Mouse (Mus musculus): Measurements from ENCODE around the gene Olfr784. TPM values are rescaled to one million over a fixed set of nuclear protein-coding genes. Genes with fewer than 3 reads are reported as not detected.
"Not testable (repeated sequence)": the region's sequence is repeated elsewhere in the genome, so short reads cannot be mapped to it uniquely, and the experiment has no call there.

Olfr784 gene
- 0.21 and 0.31 TPM in 2 replicates for polyA plus RNA-seq (2012; rRNA removed)

- H3K4me3 ChIP-seq (ENCODE audit: insufficient read depth, low read length), result no peak within 1 kb of the TSS
- no peaks in the 10 kb centered on the region for H3K4me1 ChIP-seq (ENCODE audit: control insufficient read depth, insufficient read depth, low read length)
- no peak for TF ChIP-seq POLR2A (IDR thresholded peaks at IDR 0.05; ENCODE audit: extremely low read depth, insufficient read depth, low read length)
- TF ChIP-seq CTCF (IDR thresholded peaks at IDR 0.05; ENCODE audit: extremely low read depth, insufficient read depth, low read length), result no peak
- H3K27ac ChIP-seq (ENCODE audit: insufficient read depth, low read length), result no peak within 1 kb of the TSS
These were observed at the start of gene Olfr784 for GRCm38 (mm10) chr10:129383783-129384182. TSS of gene Olfr784 (plus strand) at chr10:129384083.

GRCm38 (mm10) chr10:129348550-129348949, 35.3 kb upstream of the Olfr784 start, which contains the start of gene Olfr782:
TSS of gene Olfr782 (plus strand) at chr10:129348850.
- TF ChIP-seq POLR2A (IDR thresholded peaks at IDR 0.05; ENCODE audit: extremely low read depth, insufficient read depth, low read length) (no peak), CTCF (IDR thresholded peaks at IDR 0.05; ENCODE audit: extremely low read depth, insufficient read depth, low read length) (no peak)
- H3K27ac ChIP-seq (ENCODE audit: insufficient read depth, low read length), result no peak within 1 kb of the TSS
- H3K4me3 ChIP-seq (ENCODE audit: insufficient read depth, low read length), result no peak within 1 kb of the TSS
- H3K4me1 ChIP-seq (ENCODE audit: control insufficient read depth, insufficient read depth, low read length), result no peaks in the 10 kb centered on the region

- not testable (repeated sequence) for H3K4me3 ChIP-seq (ENCODE audit: insufficient read depth, low read length)
These were observed 31.4 kb upstream of the Olfr784 start for GRCm38 (mm10) chr10:129352475-129352874.

GRCm38 (mm10) chr10:129356496-129356895, 27.4 kb upstream of the Olfr784 start:
- not testable (repeated sequence) for H3K4me1 ChIP-seq (ENCODE audit: control insufficient read depth, insufficient read depth, low read length); H3K27ac ChIP-seq (ENCODE audit: insufficient read depth, low read length); H3K4me3 ChIP-seq (ENCODE audit: insufficient read depth, low read length)

More at GRCm38 (mm10) chr10:129352475-129352874, 31.4 kb upstream of the Olfr784 start:
- not testable (repeated sequence) for H3K4me1 ChIP-seq (ENCODE audit: control insufficient read depth, insufficient read depth, low read length); H3K27ac ChIP-seq (ENCODE audit: insufficient read depth, low read length)

- no peak for TF ChIP-seq POLR2A (IDR thresholded peaks at IDR 0.05; ENCODE audit: extremely low read depth, insufficient read depth, low read length)
- TF ChIP-seq CTCF (IDR thresholded peaks at IDR 0.05; ENCODE audit: extremely low read depth, insufficient read depth, low read length), result no peak
- Histone ChIP-seq H3K4me1 (ENCODE audit: control insufficient read depth, insufficient read depth, low read length) (no peaks in the 10 kb centered on the region), H3K27ac (ENCODE audit: insufficient read depth, low read length) (no peak overlapping the region), H3K4me3 (ENCODE audit: insufficient read depth, low read length) (no peak overlapping the region)
These were observed 26.6 kb upstream of the Olfr784 start for GRCm38 (mm10) chr10:129357307-129357706.

- H3K27ac ChIP-seq (ENCODE audit: insufficient read depth, low read length); H3K4me1 ChIP-seq (ENCODE audit: control insufficient read depth, insufficient read depth, low read length); H3K4me3 ChIP-seq (ENCODE audit: insufficient read depth, low read length): not testable (repeated sequence)
These were observed 9.8 kb upstream of the Olfr784 start for GRCm38 (mm10) chr10:129374051-129374450.

GRCm38 (mm10) chr10:129400892-129401291, 17.0 kb downstream of the Olfr784 start:
- no peak overlapping the region for H3K4me3 ChIP-seq (ENCODE audit: insufficient read depth, low read length)
- H3K27ac ChIP-seq (ENCODE audit: insufficient read depth, low read length), result no peak overlapping the region
- TF ChIP-seq CTCF (IDR thresholded peaks at IDR 0.05; ENCODE audit: extremely low read depth, insufficient read depth, low read length), result no peak
- no peak for TF ChIP-seq POLR2A (IDR thresholded peaks at IDR 0.05; ENCODE audit: extremely low read depth, insufficient read depth, low read length)
- H3K4me1 ChIP-seq (ENCODE audit: control insufficient read depth, insufficient read depth, low read length), result no peaks in the 10 kb centered on the region

GRCm38 (mm10) chr10:129405126-129405525, 21.2 kb downstream of the Olfr784 start, which contains the start of gene Olfr785:
TSS of gene Olfr785 (plus strand) at chr10:129405426.
- H3K4me1 ChIP-seq (ENCODE audit: control insufficient read depth, insufficient read depth, low read length), result no peaks in the 10 kb centered on the region
- H3K4me3 ChIP-seq (ENCODE audit: insufficient read depth, low read length), result no peak within 1 kb of the TSS
- H3K27ac ChIP-seq (ENCODE audit: insufficient read depth, low read length), result no peak within 1 kb of the TSS
- TF ChIP-seq CTCF (IDR thresholded peaks at IDR 0.05; ENCODE audit: extremely low read depth, insufficient read depth, low read length) (no peak), POLR2A (IDR thresholded peaks at IDR 0.05; ENCODE audit: extremely low read depth, insufficient read depth, low read length) (no peak)

GRCm38 (mm10) chr10:129427006-129427405, 43.1 kb downstream of the Olfr784 start, which contains the start of gene Olfr786:
TSS of gene Olfr786 (plus strand) at chr10:129427306.
- Histone ChIP-seq H3K4me3 (ENCODE audit: insufficient read depth, low read length) (no peak within 1 kb of the TSS), H3K27ac (ENCODE audit: insufficient read depth, low read length) (no peak within 1 kb of the TSS), H3K4me1 (ENCODE audit: control insufficient read depth, insufficient read depth, low read length) (no peaks in the 10 kb centered on the region)
- TF ChIP-seq CTCF (IDR thresholded peaks at IDR 0.05; ENCODE audit: extremely low read depth, insufficient read depth, low read length), result no peak
- TF ChIP-seq POLR2A (IDR thresholded peaks at IDR 0.05; ENCODE audit: extremely low read depth, insufficient read depth, low read length), result no peak

Other genes starting within 250 kb of the Olfr784 start
- gene Olfr770, start 245.1 kb upstream of the Olfr784 start, polyA plus RNA-seq (2012; rRNA removed), result not detected in 2 replicates
- not detected in 2 replicates for gene Olfr771, start 219.3 kb upstream of the Olfr784 start, polyA plus RNA-seq (2012; rRNA removed)
- gene Olfr772, start 206.2 kb upstream of the Olfr784 start, polyA plus RNA-seq (2012; rRNA removed), result not detected in 2 replicates
- not detected in 2 replicates for gene Olfr773, start 196.7 kb upstream of the Olfr784 start, polyA plus RNA-seq (2012; rRNA removed)
- gene Olfr774, start 147.9 kb upstream of the Olfr784 start, polyA plus RNA-seq (2012; rRNA removed), result not detected in 2 replicates
- gene Olfr775, start 135.7 kb upstream of the Olfr784 start, polyA plus RNA-seq (2012; rRNA removed), result not detected in 2 replicates
- gene Olfr776, start 125.0 kb upstream of the Olfr784 start, polyA plus RNA-seq (2012; rRNA removed), result not detected in 2 replicates
- not detected in 2 replicates for gene Olfr777, start 112.6 kb upstream of the Olfr784 start, polyA plus RNA-seq (2012; rRNA removed)
- not detected in 2 replicates for gene Olfr780, start 66.0 kb upstream of the Olfr784 start, polyA plus RNA-seq (2012; rRNA removed)
- not detected in 2 replicates for gene Olfr781, start 55.2 kb upstream of the Olfr784 start, polyA plus RNA-seq (2012; rRNA removed)
- not detected in 2 replicates for gene Olfr782, start 35.2 kb upstream of the Olfr784 start, polyA plus RNA-seq (2012; rRNA removed)
- not detected in 2 replicates for gene Olfr785, start 21.3 kb downstream of the Olfr784 start, polyA plus RNA-seq (2012; rRNA removed)
- not detected in 2 replicates for gene Olfr786, start 43.2 kb downstream of the Olfr784 start, polyA plus RNA-seq (2012; rRNA removed)
- gene Olfr787, start 77.8 kb downstream of the Olfr784 start, polyA plus RNA-seq (2012; rRNA removed), result not detected in 2 replicates
- not detected in 2 replicates for gene Olfr788, start 86.9 kb downstream of the Olfr784 start, polyA plus RNA-seq (2012; rRNA removed)
- not detected in 2 replicates for gene Olfr789, start 100.7 kb downstream of the Olfr784 start, polyA plus RNA-seq (2012; rRNA removed)
- not detected in 2 replicates for gene Olfr790, start 114.4 kb downstream of the Olfr784 start, polyA plus RNA-seq (2012; rRNA removed)
- gene Olfr791, start 137.7 kb downstream of the Olfr784 start, polyA plus RNA-seq (2012; rRNA removed), result not detected in 2 replicates
- gene Olfr792, start 155.1 kb downstream of the Olfr784 start, polyA plus RNA-seq (2012; rRNA removed), result not detected in 2 replicates
- gene Olfr794, start 183.6 kb downstream of the Olfr784 start, polyA plus RNA-seq (2012; rRNA removed), result not detected in 2 replicates
- not detected in 2 replicates for gene Olfr796, start 228.5 kb downstream of the Olfr784 start, polyA plus RNA-seq (2012; rRNA removed)
- not detected in 2 replicates for gene Olfr798, start 243.9 kb downstream of the Olfr784 start, polyA plus RNA-seq (2012; rRNA removed)